Mouse (Mus musculus): Measurements from ENCODE around the gene Tnfrsf1a. TPM values are rescaled to one million over a fixed set of nuclear protein-coding genes. Genes with fewer than 3 reads are reported as not detected.
"Not testable (repeated sequence)": the region's sequence is repeated elsewhere in the genome, so short reads cannot be mapped to it uniquely, and the experiment has no call there.

Gene Tnfrsf1a
- not detected in 2 replicates for total RNA-seq (2014; fragmentation: Nextera tagmentation)
- not detected in 2 replicates for total RNA-seq (2017)
- 0.04 TPM in 1 of 2 replicates, not detected in the other for polyA plus RNA-seq (2012)

DNA sequence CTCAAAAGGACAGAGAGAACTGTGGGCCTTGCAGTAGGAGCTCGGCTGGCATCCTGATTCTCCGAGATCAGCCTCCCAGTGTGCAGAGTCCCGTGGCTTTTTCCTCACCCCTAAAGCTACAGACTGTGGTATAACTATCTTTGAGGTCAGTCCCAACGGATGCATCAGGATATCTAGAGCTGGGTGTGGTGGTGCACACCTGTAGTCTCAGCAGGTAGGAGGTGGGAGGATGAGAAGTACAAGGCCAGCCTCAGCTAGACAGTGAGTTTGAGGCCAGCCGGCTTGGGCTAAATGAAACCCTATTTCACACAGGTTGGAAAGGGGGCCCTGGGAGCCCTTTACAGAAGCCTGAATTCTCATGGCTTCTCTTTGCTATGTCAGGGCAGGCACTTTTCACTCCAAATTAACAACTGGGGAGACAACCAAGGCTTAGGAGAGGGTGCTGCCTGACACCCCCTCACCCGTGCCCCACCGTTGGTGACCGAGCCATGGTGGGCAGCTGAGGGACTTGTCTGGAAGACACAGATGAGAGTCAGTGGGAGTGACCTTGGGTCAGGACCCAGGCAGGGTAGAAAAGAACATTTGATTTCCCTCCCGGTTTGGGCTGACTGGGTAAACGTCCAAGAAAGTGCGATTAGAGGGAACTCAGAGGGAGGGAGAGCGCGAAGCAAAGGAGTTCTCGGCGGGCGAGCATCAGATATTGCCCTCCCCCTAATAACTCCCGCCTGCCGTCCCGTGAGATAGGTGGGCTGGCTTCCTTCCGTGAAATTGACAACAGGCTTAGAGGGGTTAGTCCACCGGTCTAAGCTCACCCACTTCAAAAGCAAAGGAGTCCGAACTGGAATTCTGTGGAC is at the start of gene Tnfrsf1a:
Gene Tnfrsf1a, plus strand, starts transcription at position 642 of the 854 bp plus-strand sequence.
- TF ChIP-seq POLR2AphosphoS5 (IDR thresholded peaks at IDR 0.05; ENCODE audit: insufficient replicate concordance, low read depth, low read length): no peak
- no peak for TF ChIP-seq CTCF (IDR thresholded peaks at IDR 0.05; ENCODE audit: low read depth, low read length)
- no peak for TF ChIP-seq GATA2 (IDR thresholded peaks at IDR 0.05; ENCODE audit: borderline replicate concordance, low read depth, low read length)
- no peak for TF ChIP-seq TAL1 (conservative IDR thresholded peaks at IDR 0.05; ENCODE audit: low read depth, low read length)
- no peak for TF ChIP-seq GATA1 (IDR thresholded peaks at IDR 0.05; ENCODE audit: borderline replicate concordance, low read length)
- H3K4me1 ChIP-seq (ENCODE audit: insufficient read depth, low read depth, low read length): no peaks in the 10 kb centered on the region
- ATAC-seq (ENCODE audit: extremely low read depth, insufficient number of reproducible peaks, low FRiP score, poor library complexity, severe bottlenecking) (no peak), DNase-seq (ENCODE audit: low spot score) (no peak)
- no peak within 1 kb of the TSS; the same call in 1 of the 2 replicates for H3K4me3 ChIP-seq (ENCODE audit: low read depth, low read length)
- peaks cover 56% of the 10 kb centered on the region for H3K9me3 ChIP-seq (replicated peaks)
- H3K36me3 ChIP-seq (replicated peaks): no peaks in the 10 kb centered on the region
- H3K27me3 ChIP-seq (ENCODE audit: insufficient read depth, low read length): no peaks in the 10 kb centered on the region

GRCm38 (mm10) chr6:125300982-125301381 is 48.2 kb upstream of the Tnfrsf1a start:
- no peaks in the 10 kb centered on the region for H3K27me3 ChIP-seq (ENCODE audit: insufficient read depth, low read length)
- H3K36me3 ChIP-seq (replicated peaks): no peaks in the 10 kb centered on the region
- no peaks in the 10 kb centered on the region for H3K4me1 ChIP-seq (ENCODE audit: insufficient read depth, low read depth, low read length)
- TF ChIP-seq GATA1 (IDR thresholded peaks at IDR 0.05; ENCODE audit: borderline replicate concordance, low read length): no peak
- TF ChIP-seq GATA2 (IDR thresholded peaks at IDR 0.05; ENCODE audit: borderline replicate concordance, low read depth, low read length): no peak
- no peak for TF ChIP-seq TAL1 (conservative IDR thresholded peaks at IDR 0.05; ENCODE audit: low read depth, low read length)
- no peak for TF ChIP-seq POLR2AphosphoS5 (IDR thresholded peaks at IDR 0.05; ENCODE audit: insufficient replicate concordance, low read depth, low read length)
- no peak for TF ChIP-seq CTCF (IDR thresholded peaks at IDR 0.05; ENCODE audit: low read depth, low read length)
- DNase-seq (ENCODE audit: low spot score) (no peak), ATAC-seq (ENCODE audit: extremely low read depth, insufficient number of reproducible peaks, low FRiP score, poor library complexity, severe bottlenecking) (no peak)
- no peak overlapping the region for H3K4me3 ChIP-seq (ENCODE audit: low read depth, low read length)
- 0 out of 2 replicates have a peak, but pooled peaks cover 3% of the 10 kb centered on the region for H3K9me3 ChIP-seq (replicated peaks)

GRCm38 (mm10) chr6:125302231-125302982 is 46.8 kb upstream of the Tnfrsf1a start:
- Histone ChIP-seq H3K36me3 (replicated peaks) (no peaks in the 10 kb centered on the region), H3K4me1 (ENCODE audit: insufficient read depth, low read depth, low read length) (no peaks in the 10 kb centered on the region), H3K9me3 (replicated peaks) (peaks cover 3% of the 10 kb centered on the region; the same call in 1 of the 2 replicates), H3K4me3 (ENCODE audit: low read depth, low read length) (no peak overlapping the region), H3K27me3 (ENCODE audit: insufficient read depth, low read length) (no peaks in the 10 kb centered on the region)
- DNase-seq (ENCODE audit: low spot score) (no peak), ATAC-seq (ENCODE audit: extremely low read depth, insufficient number of reproducible peaks, low FRiP score, poor library complexity, severe bottlenecking) (no peak)
- TF ChIP-seq POLR2AphosphoS5 (IDR thresholded peaks at IDR 0.05; ENCODE audit: insufficient replicate concordance, low read depth, low read length) (no peak), GATA1 (IDR thresholded peaks at IDR 0.05; ENCODE audit: borderline replicate concordance, low read length) (no peak), CTCF (IDR thresholded peaks at IDR 0.05; ENCODE audit: low read depth, low read length) (no peak), TAL1 (conservative IDR thresholded peaks at IDR 0.05; ENCODE audit: low read depth, low read length) (no peak), GATA2 (IDR thresholded peaks at IDR 0.05; ENCODE audit: borderline replicate concordance, low read depth, low read length) (no peak)

- TF ChIP-seq CTCF (IDR thresholded peaks at IDR 0.05; ENCODE audit: low read depth, low read length) (no peak), GATA1 (IDR thresholded peaks at IDR 0.05; ENCODE audit: borderline replicate concordance, low read length) (no peak), GATA2 (IDR thresholded peaks at IDR 0.05; ENCODE audit: borderline replicate concordance, low read depth, low read length) (no peak), TAL1 (conservative IDR thresholded peaks at IDR 0.05; ENCODE audit: low read depth, low read length) (no peak)
- H3K36me3 ChIP-seq (replicated peaks): no peaks in the 10 kb centered on the region
- ATAC-seq (ENCODE audit: extremely low read depth, insufficient number of reproducible peaks, low FRiP score, poor library complexity, severe bottlenecking) (no peak), DNase-seq (ENCODE audit: low spot score) (no peak)
- H3K9me3 ChIP-seq (replicated peaks): peaks cover 3% of the 10 kb centered on the region; the same call in 1 of the 2 replicates
- no peak overlapping the region for H3K4me3 ChIP-seq (ENCODE audit: low read depth, low read length)
- no peaks in the 10 kb centered on the region for H3K27me3 ChIP-seq (ENCODE audit: insufficient read depth, low read length)
- H3K4me1 ChIP-seq (ENCODE audit: insufficient read depth, low read depth, low read length): no peaks in the 10 kb centered on the region
These were observed 45.9 kb upstream of the Tnfrsf1a start for GRCm38 (mm10) chr6:125303242-125303641.

- H3K27me3 ChIP-seq (ENCODE audit: insufficient read depth, low read length): not testable (repeated sequence)
These were observed 44.8 kb upstream of the Tnfrsf1a start for GRCm38 (mm10) chr6:125304408-125304807.

DNA sequence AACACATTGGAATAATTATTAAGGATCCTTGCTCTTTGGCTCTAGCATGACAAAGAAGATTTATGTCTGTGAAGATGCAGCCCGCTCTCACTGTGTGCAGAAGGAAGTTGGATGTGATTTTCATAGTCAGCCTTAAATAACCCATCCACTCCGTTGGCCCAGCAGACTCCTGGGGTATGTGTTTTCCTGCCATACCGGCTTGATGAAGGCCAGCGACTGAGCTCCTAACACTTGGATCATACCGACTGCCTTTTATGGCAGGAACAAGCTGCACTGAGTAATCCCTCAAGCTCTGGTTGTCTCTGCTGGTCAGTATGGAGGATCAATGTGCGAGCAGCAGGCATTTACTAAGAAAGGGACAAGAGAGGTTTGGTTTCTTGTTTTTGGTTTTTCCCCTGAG is 43.7 kb upstream of the Tnfrsf1a start:
- peaks cover 3% of the 10 kb centered on the region; the same call in 1 of the 2 replicates for H3K9me3 ChIP-seq (replicated peaks)
- TF ChIP-seq CTCF (IDR thresholded peaks at IDR 0.05; ENCODE audit: low read depth, low read length) (no peak), POLR2AphosphoS5 (IDR thresholded peaks at IDR 0.05; ENCODE audit: insufficient replicate concordance, low read depth, low read length) (no peak)
- no peaks in the 10 kb centered on the region for H3K36me3 ChIP-seq (replicated peaks)
- DNase-seq (ENCODE audit: low spot score) (no peak), ATAC-seq (ENCODE audit: extremely low read depth, insufficient number of reproducible peaks, low FRiP score, poor library complexity, severe bottlenecking) (no peak)
- H3K27me3 ChIP-seq (ENCODE audit: insufficient read depth, low read length): no peaks in the 10 kb centered on the region
- no peaks in the 10 kb centered on the region for H3K4me1 ChIP-seq (ENCODE audit: insufficient read depth, low read depth, low read length)
- H3K4me3 ChIP-seq (ENCODE audit: low read depth, low read length): no peak overlapping the region

More at GRCm38 (mm10) chr6:125304408-125304807, 44.8 kb upstream of the Tnfrsf1a start:
- H3K36me3 ChIP-seq (replicated peaks); DNase-seq (ENCODE audit: low spot score); ATAC-seq (ENCODE audit: extremely low read depth, insufficient number of reproducible peaks, low FRiP score, poor library complexity, severe bottlenecking); H3K4me3 ChIP-seq (ENCODE audit: low read depth, low read length); H3K9me3 ChIP-seq (replicated peaks); H3K4me1 ChIP-seq (ENCODE audit: insufficient read depth, low read depth, low read length): not testable (repeated sequence)
